Mouse (Mus musculus): ENCODE data around the gene Ffar3.

Ffar3 gene

GRCm38 (mm10) chr7:30856078-30856477 lies at the start of gene Ffar3:
TSS of gene Ffar3 (minus strand) at chr7:30856178.
- DNase-seq (ENCODE audit: low read depth, low spot score) = no peak

- no peak for DNase-seq (ENCODE audit: low read depth, low spot score)
Measured at GRCm38 (mm10) chr7:30904042-30904441, 48.1 kb upstream of the Ffar3 start.

DNA sequence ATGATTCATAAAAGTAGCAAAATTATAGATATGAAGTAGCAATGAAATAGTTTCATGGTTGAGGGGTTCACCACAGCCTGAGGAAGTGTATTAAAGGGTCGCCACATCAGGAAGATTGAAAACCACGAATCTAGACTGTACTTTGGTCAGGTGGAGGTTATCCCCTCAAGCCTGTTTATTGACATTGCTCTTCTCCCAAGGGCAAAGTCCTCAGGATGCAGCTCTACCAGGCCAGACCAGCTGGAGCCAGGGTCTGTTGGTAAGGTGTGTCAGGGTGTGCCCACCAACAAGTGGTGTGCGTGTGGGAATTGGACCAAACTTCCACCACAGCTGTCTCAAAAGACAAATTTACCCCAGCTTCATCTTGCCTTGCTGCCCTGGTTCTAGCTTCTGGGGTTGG lies 39.2 kb upstream of the Ffar3 start:
- DNase-seq (ENCODE audit: low read depth, low spot score) = no peak

DNA sequence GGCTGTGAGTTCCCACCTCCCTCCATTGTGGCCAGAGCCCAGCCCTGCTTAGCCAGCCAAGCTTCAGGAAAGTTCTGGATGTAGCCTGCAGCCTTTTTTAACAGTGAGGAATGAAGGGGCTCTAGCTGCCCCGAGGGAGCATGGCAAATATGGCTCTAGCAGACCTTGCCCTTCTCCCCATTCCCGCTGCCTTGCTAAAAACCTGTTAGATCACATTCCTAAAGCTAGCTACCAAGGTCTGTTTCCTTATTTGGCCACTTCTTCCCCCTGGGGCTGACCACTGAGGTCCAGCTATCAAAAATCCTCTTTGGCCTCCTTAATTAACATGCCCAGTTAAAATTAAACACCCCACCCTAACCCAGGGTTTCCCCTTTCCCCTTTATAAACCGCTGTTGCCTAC lies 36.5 kb upstream of the Ffar3 start:
- no peak for DNase-seq (ENCODE audit: low read depth, low spot score)

GRCm38 (mm10) chr7:30891746-30892145 lies 35.8 kb upstream of the Ffar3 start:
- DNase-seq (ENCODE audit: low read depth, low spot score) = no peak

DNA sequence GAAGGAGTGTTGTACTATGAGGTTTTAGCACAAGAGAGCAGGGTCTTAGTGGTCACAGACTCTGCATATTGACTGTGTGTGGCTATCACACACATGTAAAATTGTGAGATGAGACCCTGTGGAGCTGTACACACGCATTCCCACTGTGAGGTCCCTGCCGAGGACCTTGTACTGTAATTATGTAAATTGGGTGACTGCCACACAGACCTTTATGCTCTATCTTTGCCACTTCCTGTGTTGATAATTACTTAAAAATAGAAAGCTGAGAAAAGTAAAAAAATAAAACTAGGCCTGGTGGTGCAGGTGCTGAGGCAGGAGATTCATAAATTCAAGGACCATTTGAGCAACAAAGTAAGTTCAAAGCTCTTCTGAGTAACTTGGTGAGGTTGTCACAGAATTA lies 34.7 kb upstream of the Ffar3 start:
- DNase-seq (ENCODE audit: low read depth, low spot score) = no peak

- no peak for DNase-seq (ENCODE audit: low read depth, low spot score)
Measured at GRCm38 (mm10) chr7:30888786-30889185, 32.8 kb upstream of the Ffar3 start.

GRCm38 (mm10) chr7:30887568-30888188 lies 31.7 kb upstream of the Ffar3 start:
- DNase-seq (ENCODE audit: low read depth, low spot score) = no peak

DNA sequence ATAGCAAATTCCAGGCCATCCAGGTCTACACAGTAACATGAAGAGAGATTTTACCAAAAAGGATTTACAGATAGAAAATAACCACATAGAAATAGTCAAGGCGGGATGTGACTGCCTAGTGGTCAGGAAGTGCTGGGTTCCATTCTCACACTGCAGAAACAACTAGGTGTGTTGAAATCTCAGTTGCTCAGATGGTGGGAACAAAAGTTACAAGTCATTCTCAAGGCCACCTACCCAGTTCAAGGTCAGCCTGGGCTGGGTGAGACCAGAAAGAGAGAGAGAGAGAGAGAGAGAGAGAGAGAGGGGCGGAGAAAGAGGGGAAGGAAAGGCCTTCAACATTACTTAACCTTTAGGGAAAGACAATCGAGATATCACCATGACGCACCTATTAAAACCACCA lies 30.9 kb upstream of the Ffar3 start:
- no peak for DNase-seq (ENCODE audit: low read depth, low spot score)

DNA sequence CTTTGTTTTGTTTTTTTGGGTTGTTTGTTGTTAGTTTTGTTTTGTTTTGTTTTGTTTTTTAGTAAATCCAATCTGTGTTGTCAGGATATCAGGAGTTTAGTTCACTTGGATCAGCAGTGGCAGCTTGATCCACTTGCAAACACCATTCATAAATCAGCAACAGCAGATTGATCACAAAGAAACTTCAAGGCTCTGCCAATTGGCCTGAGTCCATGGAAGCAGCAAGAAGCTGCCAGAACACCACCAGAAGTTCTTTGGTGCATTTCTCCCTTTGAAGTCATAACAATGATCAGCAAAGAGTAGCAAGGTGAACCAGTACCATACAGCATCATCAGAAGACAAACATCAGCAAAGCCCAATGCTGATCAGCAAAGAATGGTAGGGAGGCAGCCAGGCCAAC lies 28.1 kb upstream of the Ffar3 start:
- no peak for DNase-seq (ENCODE audit: low read depth, low spot score)

DNA sequence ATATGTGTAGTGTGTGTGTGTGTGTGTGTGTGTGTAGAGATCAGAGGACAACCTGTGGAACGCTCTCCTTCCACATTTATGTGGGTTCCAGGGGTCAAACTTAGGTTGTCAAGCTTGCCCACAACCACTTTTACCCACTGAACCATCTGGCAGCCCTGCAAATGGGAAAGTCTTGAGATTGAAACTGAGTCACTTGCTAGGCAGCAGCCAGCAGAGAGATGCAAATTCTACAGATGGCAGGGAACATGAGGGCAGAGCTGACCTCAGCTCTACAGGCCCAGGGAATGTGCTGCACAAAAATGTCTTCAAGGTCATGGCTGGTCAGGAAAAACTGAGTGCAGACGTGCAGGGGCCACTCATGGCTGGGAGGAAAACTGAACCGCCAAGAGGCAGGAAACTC lies 25.4 kb upstream of the Ffar3 start:
- no peak for DNase-seq (ENCODE audit: low read depth, low spot score)

DNA sequence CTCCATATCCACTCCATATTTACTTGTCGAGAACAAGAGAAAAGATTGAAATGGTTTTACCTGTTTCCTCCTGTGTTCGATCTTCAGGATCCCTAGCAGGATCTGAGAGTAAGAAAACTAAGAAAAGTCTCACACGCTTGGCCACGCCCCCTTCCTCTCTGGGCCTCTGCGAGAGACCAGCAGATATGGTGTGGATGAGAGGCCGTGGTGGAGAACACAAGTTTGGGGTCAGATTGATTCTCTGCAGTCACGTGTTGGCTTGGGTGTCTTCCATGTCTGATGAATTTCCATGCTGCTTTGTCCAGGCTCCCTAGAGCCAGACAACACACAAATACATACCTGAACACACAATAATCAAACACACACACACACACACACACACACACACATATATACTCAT lies 24.2 kb upstream of the Ffar3 start, which contains the start of gene Cd22:
Gene Cd22 (minus strand): TSS at position 167 of the 400 bp plus-strand sequence.
- DNase-seq (ENCODE audit: low read depth, low spot score) = no peak

GRCm38 (mm10) chr7:30878950-30879349 lies 23.0 kb upstream of the Ffar3 start:
- no peak for DNase-seq (ENCODE audit: low read depth, low spot score)

- no peak for DNase-seq (ENCODE audit: low read depth, low spot score)
Measured at GRCm38 (mm10) chr7:30873083-30873482, 17.1 kb upstream of the Ffar3 start.

- DNase-seq (ENCODE audit: low read depth, low spot score) = no peak
Measured at GRCm38 (mm10) chr7:30863386-30863785, 7.4 kb upstream of the Ffar3 start.

GRCm38 (mm10) chr7:30861464-30861863 lies 5.5 kb upstream of the Ffar3 start, which contains the start of gene Ffar1:
TSS of gene Ffar1 (minus strand) at chr7:30861564.
- no peak for DNase-seq (ENCODE audit: low read depth, low spot score)

DNA sequence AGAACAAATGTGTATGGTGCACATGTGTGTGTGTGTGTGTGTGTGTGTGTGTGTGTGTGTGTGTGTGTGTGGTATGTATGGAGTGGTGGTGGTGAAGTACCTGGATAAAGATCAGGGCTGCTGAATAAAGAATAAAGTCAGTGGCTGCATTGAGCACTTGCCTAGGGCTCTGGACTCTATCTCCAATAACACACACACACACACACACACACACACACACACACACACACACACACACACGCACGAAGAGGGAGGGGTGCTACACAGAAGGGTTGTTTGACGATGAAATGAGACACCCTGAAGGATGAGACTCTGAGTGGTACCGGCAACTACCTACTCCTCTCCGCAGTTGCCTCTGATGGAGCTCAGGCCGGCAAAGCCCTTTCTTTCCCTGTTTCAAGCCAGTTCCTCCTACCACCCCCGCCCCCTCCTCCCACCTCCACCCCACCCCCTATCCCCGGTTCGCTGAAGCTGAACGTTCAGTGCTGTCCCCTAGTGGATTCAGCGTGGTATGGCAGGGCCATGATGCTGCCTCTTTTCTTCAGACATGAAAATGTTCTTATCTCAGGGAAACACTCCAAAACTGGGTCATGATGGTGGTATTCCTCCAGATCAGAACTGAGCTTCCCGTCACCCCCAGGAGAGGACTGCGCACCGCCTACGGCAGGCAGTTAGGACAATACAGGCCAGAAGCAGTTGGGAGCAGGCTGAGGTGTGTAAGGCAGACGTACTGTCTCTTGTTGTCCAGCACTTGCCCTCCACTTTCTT lies 3.8 kb upstream of the Ffar3 start:
- peak; percentile 47 for DNase-seq (ENCODE audit: low read depth, low spot score)

GRCm38 (mm10) chr7:30859290-30859634 lies 3.3 kb upstream of the Ffar3 start:
- DNase-seq (ENCODE audit: low read depth, low spot score) = peak; percentile 32

DNA sequence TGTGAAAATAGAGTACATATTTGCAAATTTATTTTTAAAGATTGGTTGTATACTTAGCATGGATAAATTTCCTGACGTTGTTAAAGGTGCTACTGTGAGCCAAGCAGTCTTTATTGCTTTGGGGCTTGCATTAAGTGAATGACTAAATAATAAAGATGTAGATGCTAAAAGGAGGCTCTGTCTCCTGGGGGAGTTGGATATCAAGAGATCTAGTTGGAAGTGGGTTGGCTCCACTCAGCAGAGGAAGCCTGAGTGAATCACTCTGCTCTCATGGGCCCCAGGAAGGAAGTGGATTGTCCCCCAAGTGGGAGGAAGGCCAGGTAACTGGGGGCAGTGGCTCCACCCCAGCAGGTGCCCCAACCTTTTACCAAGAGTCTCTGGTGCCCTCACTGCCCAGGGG lies 1.8 kb upstream of the Ffar3 start:
- DNase-seq (ENCODE audit: low read depth, low spot score) = no peak

GRCm38 (mm10) chr7:30851421-30851820 lies 4.6 kb downstream of the Ffar3 start:
- DNase-seq (ENCODE audit: low read depth, low spot score) = no peak

GRCm38 (mm10) chr7:30847934-30848333 lies 8.0 kb downstream of the Ffar3 start:
- no peak for DNase-seq (ENCODE audit: low read depth, low spot score)

- DNase-seq (ENCODE audit: low read depth, low spot score) = no peak
Measured at GRCm38 (mm10) chr7:30847386-30847785, 8.6 kb downstream of the Ffar3 start.

GRCm38 (mm10) chr7:30846505-30847053 lies 9.4 kb downstream of the Ffar3 start:
- no peak for DNase-seq (ENCODE audit: low read depth, low spot score)
